Mouse (Mus musculus) liver, adult 2 months (tissue): ENCODE measurements at regions not wholly inside any gene's neighbourhood (a gene's known extent, or its start where the extent isn't known, plus 50 kb on each side); places are given as distances from the start of the nearest gene placed in this dataset.

Experiments
- CTCF ChIP-seq: fragments of 200-500 bp; IDR thresholded peaks from 2 replicates; pipeline ENCODE4 v1.5.1; 2011; ENCODE audit warnings: low read depth, low read length, control low read depth
- POLR2A ChIP-seq: fragments of 200-500 bp; IDR thresholded peaks from 2 replicates; pipeline ENCODE4 v1.6.1; 2011; ENCODE audit warnings: low read length, control low read depth; ENCODE audit not compliant: insufficient read depth; ENCODE audit errors: extremely low read depth

DNA sequence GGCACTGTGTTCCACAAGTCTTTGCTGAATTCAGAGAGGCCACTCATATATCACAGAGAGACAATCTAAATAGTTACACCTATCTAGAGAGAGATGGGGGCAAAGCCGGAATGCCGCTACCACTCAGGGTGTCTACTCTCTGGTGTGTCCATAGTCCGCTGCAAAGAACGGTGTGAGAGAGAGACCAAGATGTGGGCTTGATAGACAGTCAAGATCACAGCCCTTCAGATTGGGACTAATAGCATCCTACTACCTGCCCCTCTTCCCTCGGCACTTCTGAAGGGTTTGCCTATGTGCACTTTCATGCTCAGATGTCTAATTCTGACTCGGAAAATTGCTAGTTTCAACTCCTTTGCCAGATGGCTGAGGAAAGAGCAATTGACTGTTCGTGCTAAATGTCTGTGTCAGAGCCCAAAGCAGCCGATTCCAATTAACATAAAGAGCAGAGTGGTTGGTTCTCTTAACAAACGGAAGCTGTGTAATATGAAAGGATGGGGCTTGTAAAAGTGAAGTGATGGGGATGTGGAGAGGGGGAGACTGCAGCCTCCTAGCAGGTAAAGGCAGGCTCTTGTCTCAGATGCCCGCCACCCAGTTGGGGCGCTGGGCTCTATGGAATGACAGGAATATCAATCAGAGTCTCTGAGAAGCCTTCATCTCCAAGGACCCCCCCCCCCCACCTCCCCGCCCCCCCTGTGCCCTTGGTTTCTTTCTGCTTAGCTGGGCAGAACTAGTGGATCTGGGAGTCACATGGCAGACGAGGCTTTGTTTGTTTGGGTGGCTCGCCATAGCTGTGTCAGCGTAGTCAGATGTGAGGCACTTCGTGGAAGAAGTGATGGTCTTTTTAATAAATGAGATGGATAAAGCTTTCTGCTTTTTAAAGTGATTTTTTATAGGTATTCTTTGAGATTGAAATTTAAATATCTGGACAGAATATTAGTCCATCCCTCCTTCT is 193.7 kb downstream of the Phlda1 start:
- TF ChIP-seq CTCF (no peak), POLR2A (no peak)
